Mouse (Mus musculus): ENCODE measurements at regions not wholly inside any gene's neighbourhood (a gene's known extent, or its start where the extent isn't known, plus 50 kb on each side); places are given as distances from the start of the nearest gene placed in this dataset.

GRCm38 (mm10) chr8:127752871-127753270, 605.5 kb upstream of the Nrp1 start:
- no peak for ATAC-seq (replicated peaks; ENCODE audit: low read depth, poor library complexity, severe bottlenecking)

- no peak for ATAC-seq (replicated peaks; ENCODE audit: low read depth, poor library complexity, severe bottlenecking)
These were observed 604.4 kb upstream of the Nrp1 start for GRCm38 (mm10) chr8:127753793-127754565.

GRCm38 (mm10) chr8:127757396-127757795, 601.0 kb upstream of the Nrp1 start:
- ATAC-seq (replicated peaks; ENCODE audit: low read depth, poor library complexity, severe bottlenecking) = no peak

GRCm38 (mm10) chr8:127759906-127760305, 598.5 kb upstream of the Nrp1 start:
- no peak for ATAC-seq (replicated peaks; ENCODE audit: low read depth, poor library complexity, severe bottlenecking)

- no peak for ATAC-seq (replicated peaks; ENCODE audit: low read depth, poor library complexity, severe bottlenecking)
These were observed 593.2 kb upstream of the Nrp1 start for GRCm38 (mm10) chr8:127765199-127765598.

GRCm38 (mm10) chr8:127768311-127768710, 590.1 kb upstream of the Nrp1 start:
- no peak for ATAC-seq (replicated peaks; ENCODE audit: low read depth, poor library complexity, severe bottlenecking)

GRCm38 (mm10) chr8:127769651-127770050, 588.8 kb upstream of the Nrp1 start:
- ATAC-seq (replicated peaks; ENCODE audit: low read depth, poor library complexity, severe bottlenecking) = no peak

- ATAC-seq (replicated peaks; ENCODE audit: low read depth, poor library complexity, severe bottlenecking) = no peak
These were observed 586.6 kb upstream of the Nrp1 start for GRCm38 (mm10) chr8:127771781-127772180.

- ATAC-seq (replicated peaks; ENCODE audit: low read depth, poor library complexity, severe bottlenecking) = no peak
These were observed 586.0 kb upstream of the Nrp1 start for GRCm38 (mm10) chr8:127772415-127772814.

GRCm38 (mm10) chr8:127772917-127773316, 585.5 kb upstream of the Nrp1 start:
- no peak for ATAC-seq (replicated peaks; ENCODE audit: low read depth, poor library complexity, severe bottlenecking)

- ATAC-seq (replicated peaks; ENCODE audit: low read depth, poor library complexity, severe bottlenecking) = no peak
These were observed 583.8 kb upstream of the Nrp1 start for GRCm38 (mm10) chr8:127774642-127775041.

- no peak for ATAC-seq (replicated peaks; ENCODE audit: low read depth, poor library complexity, severe bottlenecking)
These were observed 583.2 kb upstream of the Nrp1 start for GRCm38 (mm10) chr8:127775160-127775559.

- ATAC-seq (replicated peaks; ENCODE audit: low read depth, poor library complexity, severe bottlenecking) = no peak
These were observed 582.7 kb upstream of the Nrp1 start for GRCm38 (mm10) chr8:127775747-127776146.

GRCm38 (mm10) chr8:127778352-127779020, 579.9 kb upstream of the Nrp1 start:
- ATAC-seq (replicated peaks; ENCODE audit: low read depth, poor library complexity, severe bottlenecking) = no peak

GRCm38 (mm10) chr8:127779021-127779689, 579.2 kb upstream of the Nrp1 start:
- no peak for ATAC-seq (replicated peaks; ENCODE audit: low read depth, poor library complexity, severe bottlenecking)

- ATAC-seq (replicated peaks; ENCODE audit: low read depth, poor library complexity, severe bottlenecking) = no peak
These were observed 577.8 kb upstream of the Nrp1 start for GRCm38 (mm10) chr8:127780596-127780995.

- no peak for ATAC-seq (replicated peaks; ENCODE audit: low read depth, poor library complexity, severe bottlenecking)
These were observed 577.4 kb upstream of the Nrp1 start for GRCm38 (mm10) chr8:127781011-127781410.

- no peak for ATAC-seq (replicated peaks; ENCODE audit: low read depth, poor library complexity, severe bottlenecking)
These were observed 565.8 kb upstream of the Nrp1 start for GRCm38 (mm10) chr8:127792611-127793010.

- peak; percentile 61 for ATAC-seq (replicated peaks; ENCODE audit: low read depth, poor library complexity, severe bottlenecking)
These were observed 558.4 kb upstream of the Nrp1 start for GRCm38 (mm10) chr8:127799849-127800471.

GRCm38 (mm10) chr8:127802136-127802535, 556.3 kb upstream of the Nrp1 start:
- ATAC-seq (replicated peaks; ENCODE audit: low read depth, poor library complexity, severe bottlenecking) = no peak
